Mouse (Mus musculus) kidney, embryonic 14.5 days (tissue): ENCODE data around the gene Gigyf1. TPM values are rescaled to one million over a fixed set of nuclear protein-coding genes. Genes with fewer than 3 reads are reported as not detected.

Experiments
- ATAC-seq: fragments of 200-750 bp; cut with Nextera tagmentation; 2 replicates; pipeline ENCODE4 v1.8.0; 2017; ENCODE audit warnings: moderate number of reproducible peaks, mild to moderate bottlenecking, moderate TSS enrichment, moderate library complexity; ENCODE audit not compliant: low FRiP score, low TSS enrichment
- H3K27ac ChIP-seq: fragments of 300-500 bp; sonication (generic); 2 replicates; pipeline ENCODE4 v1.5.1; 2014; ENCODE audit warnings: low read depth, mild to moderate bottlenecking, low read length, moderate library complexity, mixed read lengths
- H3K27me3 ChIP-seq: fragments of 300-500 bp; sonication (generic); 2 replicates; pipeline ENCODE4 v1.6.1; 2014; ENCODE audit warnings: mild to moderate bottlenecking, low read length; ENCODE audit not compliant: control insufficient read depth, insufficient read depth
- H3K36me3 ChIP-seq: fragments of 300-500 bp; sonication (generic); 2 replicates; pipeline ENCODE4 v1.6.1; 2014; ENCODE audit warnings: low read length, mixed read lengths; ENCODE audit not compliant: control insufficient read depth, insufficient read depth
- H3K4me1 ChIP-seq: fragments of 300-500 bp; sonication (generic); 2 replicates; pipeline ENCODE4 v1.6.1; 2014; ENCODE audit warnings: low read length, mixed read lengths; ENCODE audit not compliant: control insufficient read depth, insufficient read depth
- H3K4me2 ChIP-seq: fragments of 300-500 bp; sonication (generic); replicated peaks from 2 replicates; pipeline ENCODE4 v1.6.1; 2014; ENCODE audit warnings: low read depth, mild to moderate bottlenecking, low read length
- H3K4me3 ChIP-seq: fragments of 300-500 bp; sonication (generic); 2 replicates; pipeline ENCODE4 v1.5.1; 2014; ENCODE audit warnings: mild to moderate bottlenecking, low read length
- H3K9ac ChIP-seq: fragments of 300-500 bp; sonication (generic); 2 replicates; pipeline ENCODE4 v1.6.1; 2014; ENCODE audit warnings: low read depth, mild to moderate bottlenecking, low read length, moderate library complexity
- H3K9me3 ChIP-seq: fragments of 300-500 bp; sonication (generic); 2 replicates; pipeline ENCODE4 v1.6.1; 2016; ENCODE audit warnings: low read length; ENCODE audit not compliant: control insufficient read depth
- WGBS: fragments of 180-500 bp; shearing (Covaris S2); extraction: QIAGEN DNeasy Blood & Tissue Kit; methylation state at CpG from one replicate; pipeline ENCODE4 v1.1.7; 2014; 5-methylcytosine and 5-hydroxymethylcytosine counted together
- polyA plus RNA-seq: library from polyadenylated mRNA; unstranded; fragments of >200 nt; fragmentation: Nextera tagmentation; extraction: Ambion mirVana; gene quantifications from 2 replicates; pipeline ENCODE4 v1.2.1, GENCODE M21; 2014

Gigyf1 gene
- polyA plus RNA-seq, 1 experiment from 2014 or later = 16.0 TPM

GRCm38 (mm10) chr5:137511706-137512105, 6.6 kb upstream of the Gigyf1 start:
- H3K27me3 ChIP-seq = no peaks in the 10 kb centered on the region
- peak overlapping the region; percentile 99; the same call in 1 of the 2 replicates for H3K9ac ChIP-seq
- H3K4me1 ChIP-seq = peaks cover 18% of the 10 kb centered on the region
- peaks cover 8% of the 10 kb centered on the region; the same call in 1 of the 2 replicates for H3K36me3 ChIP-seq
- H3K4me3 ChIP-seq = peak overlapping the region; percentile 84
- WGBS = 51% methylated on average over 3 of the region's 3 CpGs
- H3K4me2 ChIP-seq = peak overlapping the region; percentile 84
- H3K9me3 ChIP-seq = no peaks in the 10 kb centered on the region
- ATAC-seq = no peak
- no peak overlapping the region for H3K27ac ChIP-seq

GRCm38 (mm10) chr5:137512847-137513794, 5.2 kb upstream of the Gigyf1 start:
- Histone ChIP-seq H3K4me2 (no peak overlapping the region), H3K9ac (no peak overlapping the region), H3K27ac (no peak overlapping the region), H3K36me3 (peaks cover 10% of the 10 kb centered on the region), H3K4me3 (no peak overlapping the region), H3K9me3 (no peaks in the 10 kb centered on the region), H3K4me1 (peaks cover 18% of the 10 kb centered on the region), H3K27me3 (no peaks in the 10 kb centered on the region)
- WGBS = 79% methylated on average over 11 of the region's 11 CpGs
- no peak for ATAC-seq

- 87% methylated on average over 12 of the region's 12 CpGs for WGBS
- Histone ChIP-seq H3K4me2 (no peak overlapping the region), H3K27me3 (no peaks in the 10 kb centered on the region), H3K36me3 (peaks cover 20% of the 10 kb centered on the region), H3K9ac (no peak overlapping the region), H3K4me1 (peaks cover 18% of the 10 kb centered on the region), H3K27ac (no peak overlapping the region), H3K4me3 (no peak overlapping the region), H3K9me3 (no peaks in the 10 kb centered on the region)
- ATAC-seq = no peak
These were observed 4.2 kb upstream of the Gigyf1 start for GRCm38 (mm10) chr5:137513951-137514721.

GRCm38 (mm10) chr5:137514811-137515210, 3.5 kb upstream of the Gigyf1 start:
- 93% methylated on average over 3 of the region's 3 CpGs for WGBS

GRCm38 (mm10) chr5:137519691-137520550, 1.6 kb downstream of the Gigyf1 start:
- Histone ChIP-seq H3K27ac (no peak overlapping the region), H3K4me3 (no peak overlapping the region), H3K36me3 (peaks cover 69% of the 10 kb centered on the region), H3K4me2 (no peak overlapping the region), H3K9ac (no peak overlapping the region), H3K27me3 (no peaks in the 10 kb centered on the region), H3K4me1 (no peaks in the 10 kb centered on the region), H3K9me3 (no peaks in the 10 kb centered on the region)
- 92% methylated on average over 27 of the region's 27 CpGs for WGBS
- no peak for ATAC-seq

More at GRCm38 (mm10) chr5:137514811-137515210, 3.5 kb upstream of the Gigyf1 start:
- Histone ChIP-seq H3K4me2 (no peak overlapping the region), H3K9ac (no peak overlapping the region), H3K4me3 (no peak overlapping the region), H3K27me3 (no peaks in the 10 kb centered on the region), H3K36me3 (peaks cover 26% of the 10 kb centered on the region), H3K9me3 (no peaks in the 10 kb centered on the region), H3K27ac (no peak overlapping the region), H3K4me1 (peaks cover 18% of the 10 kb centered on the region)
- ATAC-seq = no peak

- peaks cover 88% of the 10 kb centered on the region for H3K36me3 ChIP-seq
- no peaks in the 10 kb centered on the region for H3K4me1 ChIP-seq
- H3K27ac ChIP-seq = no peak overlapping the region
- no peak overlapping the region for H3K4me2 ChIP-seq
- no peak overlapping the region for H3K4me3 ChIP-seq
- no peaks in the 10 kb centered on the region for H3K27me3 ChIP-seq
- H3K9me3 ChIP-seq = no peaks in the 10 kb centered on the region
- WGBS = 84% methylated on average over 9 of the region's 9 CpGs
- ATAC-seq = no peak
- no peak overlapping the region for H3K9ac ChIP-seq
These were observed 3.5 kb downstream of the Gigyf1 start for GRCm38 (mm10) chr5:137521861-137522260.

GRCm38 (mm10) chr5:137522711-137523110, 4.4 kb downstream of the Gigyf1 start:
- Histone ChIP-seq H3K9ac (no peak overlapping the region), H3K9me3 (no peaks in the 10 kb centered on the region), H3K4me1 (no peaks in the 10 kb centered on the region), H3K36me3 (peaks cover 96% of the 10 kb centered on the region), H3K4me3 (no peak overlapping the region), H3K4me2 (no peak overlapping the region), H3K27me3 (no peaks in the 10 kb centered on the region), H3K27ac (no peak overlapping the region)
- WGBS = 75% methylated on average over 11 of the region's 11 CpGs
- ATAC-seq = no peak

- Histone ChIP-seq H3K4me2 (no peak overlapping the region), H3K27me3 (no peaks in the 10 kb centered on the region), H3K9me3 (no peaks in the 10 kb centered on the region), H3K9ac (no peak overlapping the region), H3K4me1 (no peaks in the 10 kb centered on the region), H3K36me3 (peaks cover 98% of the 10 kb centered on the region), H3K4me3 (no peak overlapping the region), H3K27ac (no peak overlapping the region)
- no peak for ATAC-seq
- 85% methylated on average over 25 of the region's 25 CpGs for WGBS
These were observed 5.3 kb downstream of the Gigyf1 start for GRCm38 (mm10) chr5:137523396-137524250.
